ENCODE assay signal across 8 mouse cellular contexts in genomic region chrX:75749312-75749711, GRCm38 (mm10).
DNase-seq lines count a peak whose midpoint lies in the region; ATAC-seq and TF ChIP-seq lines count a peak whose summit lies in the region.
"Not testable (repeated sequence)": the region's sequence is repeated elsewhere in the genome, so short reads cannot be mapped to it uniquely, and the experiment has no call there.

No protein-coding gene starts in this region.

- not testable (repeated sequence) for H3K4me1 ChIP-seq in forebrain, postnatal 0 days (ENCODE audit: insufficient read depth); hindbrain, embryonic 11.5 days (replicated peaks; ENCODE audit: control insufficient read depth, insufficient read depth, low read length); lung, postnatal 0 days (ENCODE audit: insufficient read depth, low read depth, low read length)

- not testable (repeated sequence) for H3K4me3 ChIP-seq in forebrain, postnatal 0 days (ENCODE audit: low read depth, low read length); hindbrain, embryonic 11.5 days (ENCODE audit: low read depth, low read length); lung, postnatal 0 days (ENCODE audit: low read depth, low read length)

- WGBS in forebrain, postnatal 0 days = 56% methylated on average over 9 of the region's 10 CpGs
- WGBS in hindbrain, embryonic 11.5 days = 69% methylated on average over 7 of the region's 10 CpGs
- whole genome bisulfite sequencing in lung, postnatal 0 days = 79% methylated on average over 8 of the region's 10 CpGs

- TF ChIP-seq EP300 in lung, postnatal 0 days (IDR thresholded peaks at IDR 0.05) = not testable (repeated sequence)

- not testable (repeated sequence) for H3K27me3 ChIP-seq in forebrain, postnatal 0 days (ENCODE audit: insufficient read depth, low read length); hindbrain, embryonic 11.5 days (ENCODE audit: control insufficient read depth, insufficient read depth, low read length); lung, postnatal 0 days (replicated peaks; ENCODE audit: insufficient read depth, low read length)

- 0 out of 2 replicates have a peak, but pooled peaks have one; percentile 24 for TF ChIP-seq CTCF in forebrain, postnatal 0 days (IDR thresholded peaks at IDR 0.05; ENCODE audit: low read depth)
- peak; percentile 50 for TF ChIP-seq CTCF in lung, postnatal 0 days (IDR thresholded peaks at IDR 0.05)

- DNase-seq in A20 (ENCODE audit: low read depth, low spot score) = peak; percentile 75
- peak; percentile 89 for DNase-seq in cerebellum, adult 9-10 months
- peak; percentile 73 for DNase-seq in forebrain, postnatal 0 days
- peak; percentile 47 for DNase-seq in hindbrain, embryonic 11.5 days (ENCODE audit: low spot score)
- DNase-seq in layer of hippocampus, postnatal 25 days (ENCODE audit: extremely low spot score in 1 of 2, low spot score in 1 of 2) = peak; percentile 67 to 73
- peak; percentile 17 for DNase-seq in lung, postnatal 0 days (ENCODE audit: low spot score)
- peak; percentile 39 for DNase-seq in ovary, postnatal 10 days (ENCODE audit: low spot score)
- DNase-seq in urinary bladder, postnatal 25 days (ENCODE audit: low spot score) = peak; percentile 41

- ATAC-seq in forebrain, postnatal 0 days; hindbrain, embryonic 11.5 days (ENCODE audit: low FRiP score); lung, postnatal 0 days: not testable (repeated sequence)

- not testable (repeated sequence) for H3K4me2 ChIP-seq in forebrain, postnatal 0 days (ENCODE audit: low read depth); hindbrain, embryonic 11.5 days (replicated peaks; ENCODE audit: low read depth, low read length); lung, postnatal 0 days (replicated peaks; ENCODE audit: low read depth, low read length)

- H3K9ac ChIP-seq in forebrain, postnatal 0 days; hindbrain, embryonic 11.5 days (ENCODE audit: low read depth, low read length); lung, postnatal 0 days (replicated peaks; ENCODE audit: low read depth): not testable (repeated sequence)

- not testable (repeated sequence) for H3K36me3 ChIP-seq in forebrain, postnatal 0 days (ENCODE audit: insufficient read depth); hindbrain, embryonic 11.5 days (ENCODE audit: control insufficient read depth, insufficient read depth, low read length); lung, postnatal 0 days (ENCODE audit: insufficient read depth, low read length)

- not testable (repeated sequence) for H3K27ac ChIP-seq in forebrain, postnatal 0 days (ENCODE audit: low read depth, low read length); hindbrain, embryonic 11.5 days (ENCODE audit: low read depth, low read length); lung, postnatal 0 days (ENCODE audit: low read length)

- H3K9me3 ChIP-seq in forebrain, postnatal 0 days (ENCODE audit: low read length); hindbrain, embryonic 11.5 days (ENCODE audit: control insufficient read depth, low read length); lung, postnatal 0 days (ENCODE audit: low read length): not testable (repeated sequence)

Comparison
In these comparisons a context has a peak if more than half of its experiments do, and no peak if none do; other contexts are left out.
1. DNase-seq: peak in every context shown above with its lines; median percentile 89 in cerebellum, adult 9-10 months; 75 in A20; 73 in forebrain, postnatal 0 days; 70 in layer of hippocampus, postnatal 25 days; 47 in hindbrain, embryonic 11.5 days; 41 in urinary bladder, postnatal 25 days; 39 in ovary, postnatal 10 days; 17 in lung, postnatal 0 days.